Mouse (Mus musculus) left cerebral cortex, postnatal 36 days (tissue): ENCODE data around the gene Lasp1. TPM values are rescaled to one million over a fixed set of nuclear protein-coding genes. Genes with fewer than 3 reads are reported as not detected.
"Not testable (repeated sequence)": the region's sequence is repeated elsewhere in the genome, so short reads cannot be mapped to it uniquely, and the experiment has no call there.

ENCODE experiments used
- DNase-seq, 2 experiments: peaks; one replicate each; pipeline ENCODE4 v3.0.0; 2021 to 2022; ENCODE audit warnings: low spot score in 2 of 2, mixed read lengths in 1 of 2
- intact Hi-C: fragments of 180-260 bp; cut with DNase I; formaldehyde crosslinking; loops from one replicate; pipeline ENCODE4 v1.15.1; 2025
- total RNA-seq, 2 experiments: library from RNA; stranded (reverse); gene quantifications; 2 replicates each; pipeline ENCODE4 v1.2.3; 2021

Gene Lasp1
- total RNA-seq, 2 experiments from 2014 or later = 175 to 183 TPM

GRCm38 (mm10) chr11:97840991-97841661 lies 42.3 kb downstream of the Lasp1 start:
- peak; percentile 91 for DNase-seq
- intact Hi-C loops = loop anchor here (1.0 to 2.0 kb wide), 2 partner anchors 34 to 42 kb away; no protein-coding TSS in a partner anchor

DNA sequence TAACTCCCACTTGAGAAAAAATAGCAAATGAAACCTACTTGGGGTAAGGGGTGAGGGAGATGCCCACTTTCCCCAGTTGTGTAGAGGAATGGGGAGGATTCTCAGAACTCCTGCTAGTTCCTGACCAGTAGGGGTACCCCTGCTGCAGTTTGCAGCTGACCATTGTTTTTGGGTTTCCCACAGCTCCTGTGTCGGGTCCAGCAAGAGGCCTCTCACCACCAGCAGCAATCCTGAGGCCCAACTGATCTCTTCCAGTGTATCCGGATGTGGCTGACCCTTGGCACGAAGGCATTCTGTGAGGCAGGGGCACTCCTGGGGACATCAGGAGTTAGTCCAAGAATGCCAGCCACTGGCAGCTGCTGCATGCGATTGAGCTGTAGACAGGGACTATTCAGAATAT lies 43.2 kb downstream of the Lasp1 start:
- intact Hi-C loops = no loop called here
- no peak for DNase-seq

- intact Hi-C loops = no loop called here
- no peak for DNase-seq
These were observed 51.6 kb downstream of the Lasp1 start for GRCm38 (mm10) chr11:97850367-97850766.

GRCm38 (mm10) chr11:97851601-97852000 lies 52.8 kb downstream of the Lasp1 start:
- no peak for DNase-seq
- intact Hi-C loops = no loop called here

DNA sequence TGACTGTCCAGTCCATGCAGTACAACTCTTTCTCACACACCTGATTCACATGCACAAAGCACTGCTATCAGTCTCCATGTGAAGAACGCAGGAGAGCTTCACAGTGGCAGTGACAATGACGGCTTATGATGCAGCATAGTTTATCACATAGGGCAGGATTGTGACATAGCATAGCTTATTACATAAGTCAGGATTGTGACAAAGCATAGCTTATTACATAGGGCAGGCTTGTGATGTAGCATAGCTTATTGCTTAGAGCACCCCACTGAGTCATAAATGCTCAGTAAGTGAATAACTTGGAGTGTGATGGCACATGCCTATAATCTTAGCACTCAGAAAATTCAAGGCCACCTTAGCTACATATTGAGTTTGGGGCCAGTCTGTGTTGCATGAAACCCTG lies 56.7 kb downstream of the Lasp1 start:
- intact Hi-C loops = no loop called here
- DNase-seq = no peak

- no peak for DNase-seq
- intact Hi-C loops = no loop called here
These were observed 63.3 kb downstream of the Lasp1 start for GRCm38 (mm10) chr11:97862148-97862547.

DNA sequence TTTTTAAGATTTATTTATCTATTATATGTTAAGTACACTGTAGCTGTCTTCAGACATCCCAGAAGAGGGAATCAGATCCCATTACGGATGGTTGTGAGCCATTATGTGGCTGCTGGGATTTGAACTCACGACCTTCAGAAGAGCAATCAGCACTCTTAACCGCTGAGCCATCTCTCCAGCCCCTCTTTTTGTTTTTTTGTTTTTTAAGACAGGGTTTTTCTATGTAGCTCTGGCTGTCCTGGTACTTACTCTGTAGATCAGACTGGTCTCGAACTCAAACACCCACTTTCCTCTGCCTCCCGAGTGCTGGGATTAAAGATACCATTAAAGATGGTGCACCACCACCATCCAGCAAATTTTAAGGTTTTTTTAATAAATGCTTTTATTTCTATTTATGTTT lies 66.6 kb downstream of the Lasp1 start:
- intact Hi-C loops = no loop called here
- DNase-seq = no peak

DNA sequence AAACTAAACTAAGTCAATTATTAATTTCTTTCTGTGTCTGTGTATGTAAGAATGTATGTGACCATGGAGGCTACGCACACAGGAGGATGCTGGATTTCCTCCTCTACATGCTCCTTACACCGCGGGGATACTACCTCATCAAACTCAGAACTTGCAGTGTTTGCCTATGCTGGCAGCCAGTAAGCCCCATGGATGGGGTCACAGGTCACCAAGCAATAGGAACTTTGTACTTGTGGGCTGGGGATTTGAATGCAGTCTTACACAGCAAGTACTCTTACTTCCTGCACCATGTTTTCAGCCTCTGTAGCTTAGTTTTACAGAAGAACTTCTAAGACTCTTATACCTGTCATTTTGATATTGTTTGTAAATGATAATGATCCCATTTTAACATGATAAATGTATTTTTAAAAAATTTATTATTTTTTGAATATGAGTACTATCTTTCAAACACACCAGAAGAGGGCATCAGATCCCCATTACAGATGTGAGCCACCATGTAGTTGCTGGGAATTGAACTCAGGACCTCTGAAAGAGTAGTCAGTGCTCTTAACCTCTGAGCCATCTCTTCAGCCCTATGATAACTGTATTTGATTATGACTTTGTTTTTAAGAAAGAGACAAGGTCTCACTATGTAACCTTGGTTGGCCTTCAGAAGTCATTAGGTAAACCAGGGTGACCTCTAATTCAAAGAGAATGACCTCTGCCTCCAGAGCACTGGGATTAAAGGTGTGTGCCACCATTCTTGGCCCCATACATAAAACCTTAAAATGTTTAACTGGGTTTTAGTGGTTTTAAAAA lies 67.5 kb downstream of the Lasp1 start:
- DNase-seq = no peak
- intact Hi-C loops = no loop called here

- DNase-seq = peak; percentile 27 to 55
- intact Hi-C loops = no loop called here
These were observed 68.8 kb downstream of the Lasp1 start for GRCm38 (mm10) chr11:97867591-97867990.

DNA sequence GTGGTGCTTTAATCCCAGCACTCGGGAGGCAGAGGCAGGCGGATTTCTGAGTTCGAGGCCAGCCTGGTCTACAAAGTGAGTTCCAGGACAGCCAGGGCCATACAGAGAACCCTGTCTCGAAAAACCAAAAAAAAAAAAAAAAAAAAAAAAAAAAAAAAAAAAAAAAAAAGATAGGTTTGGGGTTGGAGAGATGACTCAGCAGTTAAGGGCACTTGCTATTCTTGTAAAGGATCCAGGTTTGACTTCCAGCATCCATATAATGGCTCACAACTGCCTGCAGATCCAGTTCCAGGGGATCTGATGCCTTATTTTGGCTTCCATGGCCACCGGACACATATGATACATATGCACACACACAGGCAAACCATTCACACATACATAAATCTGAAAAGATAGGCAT lies 73.6 kb downstream of the Lasp1 start:
- DNase-seq, intact Hi-C loops: not testable (repeated sequence)

- DNase-seq = no peak
- intact Hi-C loops = loop anchor here (2.0 kb wide), 1 partner anchor 34 kb away; the partner anchor contains the start of gene B230217C12Rik
These were observed 75.6 kb downstream of the Lasp1 start for GRCm38 (mm10) chr11:97874396-97874795.

- no peak for DNase-seq
- intact Hi-C loops = no loop called here
These were observed 78.5 kb downstream of the Lasp1 start for GRCm38 (mm10) chr11:97877341-97877740.

GRCm38 (mm10) chr11:97880362-97880761 lies 81.6 kb downstream of the Lasp1 start:
- DNase-seq = no peak
- intact Hi-C loops = no loop called here

- DNase-seq = peak; percentile 55 to 60
- intact Hi-C loops = loop anchor here (1.0 kb wide), 1 partner anchor 101 kb away; the partner anchor contains the start of gene Rpl23
These were observed 84.7 kb downstream of the Lasp1 start for GRCm38 (mm10) chr11:97883542-97883917.

DNA sequence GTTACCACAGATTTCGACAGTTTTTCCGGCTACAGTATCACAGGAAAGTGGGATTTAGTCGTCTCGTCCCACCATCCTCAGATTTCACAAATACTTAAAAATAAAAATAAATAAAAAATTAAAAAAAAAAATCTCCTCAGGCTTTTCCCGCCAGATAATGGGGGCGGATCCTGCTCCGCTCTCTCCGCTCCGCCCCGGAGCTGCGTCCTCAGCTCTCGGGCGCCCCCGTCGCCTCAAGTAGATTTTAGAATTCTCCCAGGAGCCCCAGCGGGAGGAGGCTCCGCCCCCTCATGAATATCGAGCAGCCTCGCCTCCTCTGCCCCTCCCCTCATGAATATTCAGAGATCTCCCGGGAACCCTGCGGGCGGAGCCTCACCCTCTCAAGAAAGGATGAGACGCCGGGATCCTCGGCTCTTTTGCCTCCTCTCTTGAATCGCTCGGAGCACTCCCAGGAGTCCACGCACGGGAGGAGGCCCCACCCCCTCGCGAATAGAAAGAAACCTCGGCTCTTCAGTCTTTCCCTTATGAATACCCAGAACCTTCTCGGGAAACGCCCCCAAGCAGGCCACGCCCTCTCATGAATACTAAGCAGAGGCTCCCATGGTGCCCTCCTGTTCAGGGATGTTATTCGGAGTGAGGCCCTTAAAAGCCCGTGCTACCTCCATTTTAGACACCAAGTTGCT lies 85.3 kb downstream of the Lasp1 start, which contains the start of gene Fbxo47:
Gene Fbxo47 (minus strand): TSS at position 237 of the 683 bp plus-strand sequence.
- DNase-seq = peak; percentile 94
- intact Hi-C loops = loop anchor here (1.0 to 2.0 kb wide), 2 partner anchors 83 to 102 kb away; partner anchors contain the start of gene Rpl23

DNA sequence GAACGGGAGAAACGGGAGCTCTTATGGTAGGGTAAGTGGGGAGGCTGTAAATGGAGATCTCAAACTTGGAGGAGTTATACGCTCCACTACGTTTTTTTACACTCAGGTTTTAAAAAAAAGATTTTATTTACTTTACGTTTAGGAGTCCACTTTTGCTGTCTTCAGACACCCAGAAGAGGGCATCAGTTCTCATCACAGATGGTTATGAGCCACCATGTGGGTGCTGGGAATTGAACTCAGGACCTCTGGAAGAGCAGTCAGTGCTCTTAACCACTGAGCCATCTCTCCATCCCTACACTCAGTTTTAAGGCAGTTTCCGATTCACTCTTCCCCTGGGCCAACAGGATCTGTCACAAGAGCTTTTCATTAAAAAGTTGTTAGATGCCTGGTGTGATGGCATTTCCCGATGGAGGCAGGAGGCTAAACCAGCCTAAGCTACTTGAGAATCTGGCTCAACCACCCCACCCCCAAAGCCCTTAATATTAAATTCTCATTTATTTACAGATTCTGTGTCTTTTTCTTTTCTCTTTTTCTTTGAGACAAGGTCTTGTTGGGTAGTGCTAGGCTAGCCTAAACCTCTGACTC lies 85.9 kb downstream of the Lasp1 start:
- no peak for DNase-seq
- intact Hi-C loops = loop anchor here (2.0 kb wide), 1 partner anchor 84 kb away; no protein-coding TSS in a partner anchor

- no peak for DNase-seq
- intact Hi-C loops = loop anchor here (2.0 kb wide), 1 partner anchor 85 kb away; no protein-coding TSS in a partner anchor
These were observed 86.6 kb downstream of the Lasp1 start for GRCm38 (mm10) chr11:97885296-97885915.
